Mouse (Mus musculus) cortical plate, adult 2 months (tissue): ENCODE measurements at regions not wholly inside any gene's neighbourhood (a gene's known extent, or its start where the extent isn't known, plus 50 kb on each side); places are given as distances from the start of the nearest gene placed in this dataset.
A peak's percentile ranks its signal among the peaks of the same experiment; 100 is the strongest.
"Not testable (repeated sequence)": the region's sequence is repeated elsewhere in the genome, so short reads cannot be mapped to it uniquely, and the experiment has no call there.

Experiments
- H3K27ac ChIP-seq: fragments of 200-500 bp; 2 replicates; pipeline ENCODE4 v1.5.1; 2012; ENCODE audit warnings: low read length, control low read depth, inconsistent platforms; ENCODE audit not compliant: insufficient read depth
- H3K4me1 ChIP-seq: fragments of 200-500 bp; 2 replicates; pipeline ENCODE4 v1.6.1; 2011; ENCODE audit warnings: low read length; ENCODE audit not compliant: control insufficient read depth, insufficient read depth
- H3K4me3 ChIP-seq: fragments of 200-500 bp; 2 replicates; pipeline ENCODE4 v1.5.1; 2011; ENCODE audit warnings: mild to moderate bottlenecking, low read length, control low read depth; ENCODE audit not compliant: insufficient read depth
- CTCF ChIP-seq: fragments of 200-500 bp; IDR thresholded peaks from 2 replicates; pipeline ENCODE4 v1.5.1; 2011; ENCODE audit warnings: mild to moderate bottlenecking, control low read depth, low read length; ENCODE audit not compliant: insufficient read depth; ENCODE audit errors: extremely low read depth
- POLR2A ChIP-seq: fragments of 200-500 bp; IDR thresholded peaks from 2 replicates; pipeline ENCODE4 v1.6.1; 2011; ENCODE audit warnings: mild to moderate bottlenecking, low read length, control low read depth; ENCODE audit not compliant: insufficient read depth; ENCODE audit errors: extremely low read depth

DNA sequence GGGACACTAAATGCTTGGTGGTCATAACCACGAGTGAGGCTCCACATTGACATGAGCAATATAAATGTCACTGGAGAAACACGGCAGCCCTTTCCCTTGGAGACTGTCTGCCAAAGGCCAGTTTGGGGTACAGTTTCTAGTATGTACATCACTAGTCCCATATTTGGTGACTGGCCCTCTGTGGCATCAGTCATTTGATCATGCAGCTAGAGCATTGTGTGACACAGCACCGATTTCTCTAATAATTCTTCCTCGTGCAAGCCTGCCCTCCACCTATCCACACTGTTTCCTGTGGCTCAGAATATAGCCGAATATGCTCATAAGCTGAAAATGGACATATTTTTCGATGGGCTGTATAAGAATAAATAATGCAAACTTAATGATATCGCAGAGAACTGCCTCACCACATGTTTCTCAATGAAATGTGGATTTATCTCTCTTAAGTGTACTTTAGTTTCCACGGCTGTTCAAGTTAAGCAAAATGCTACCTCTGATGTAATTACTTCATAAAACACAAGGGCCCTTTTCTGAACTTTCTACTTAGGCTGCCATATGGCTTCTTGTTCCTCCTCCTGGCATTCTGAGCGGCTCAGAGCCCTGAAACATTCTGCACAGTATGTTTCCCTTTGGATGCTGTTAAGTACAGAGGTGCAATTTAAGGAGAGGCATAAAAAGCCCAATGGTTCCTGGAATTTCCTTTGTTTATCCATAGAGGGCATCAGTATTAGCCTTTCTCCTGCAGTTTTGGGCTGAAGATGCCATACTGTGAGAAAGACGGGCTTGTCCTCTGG, 97.7 kb upstream of the Pou6f2 start:
- H3K4me1 ChIP-seq, result no peaks in the 10 kb centered on the region
- H3K4me3 ChIP-seq, result no peak overlapping the region
- no peak for TF ChIP-seq POLR2A
- no peak for TF ChIP-seq CTCF
- peak overlapping the region; percentile 59 for H3K27ac ChIP-seq

DNA sequence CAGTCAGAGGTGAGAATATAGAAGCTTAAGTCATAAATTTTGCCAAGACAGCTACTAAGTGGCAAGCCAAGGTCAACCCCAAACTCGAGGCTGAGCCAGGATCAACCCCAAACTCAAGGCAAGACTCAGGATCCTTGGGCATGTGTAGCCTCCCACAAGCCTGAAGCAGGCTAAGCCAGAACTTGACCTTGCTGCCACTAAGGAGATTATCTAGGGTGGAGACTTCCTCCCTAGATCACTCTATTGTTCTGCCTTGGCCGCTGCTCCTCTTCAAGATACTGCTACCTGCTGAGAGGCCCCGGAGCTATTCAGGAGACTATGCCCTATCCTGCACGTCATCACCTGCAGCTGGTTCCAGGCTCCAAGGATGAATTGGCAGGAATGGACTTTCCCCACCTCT, 88.3 kb upstream of the Pou6f2 start:
- not testable (repeated sequence) for H3K4me3 ChIP-seq, H3K27ac ChIP-seq, H3K4me1 ChIP-seq

DNA sequence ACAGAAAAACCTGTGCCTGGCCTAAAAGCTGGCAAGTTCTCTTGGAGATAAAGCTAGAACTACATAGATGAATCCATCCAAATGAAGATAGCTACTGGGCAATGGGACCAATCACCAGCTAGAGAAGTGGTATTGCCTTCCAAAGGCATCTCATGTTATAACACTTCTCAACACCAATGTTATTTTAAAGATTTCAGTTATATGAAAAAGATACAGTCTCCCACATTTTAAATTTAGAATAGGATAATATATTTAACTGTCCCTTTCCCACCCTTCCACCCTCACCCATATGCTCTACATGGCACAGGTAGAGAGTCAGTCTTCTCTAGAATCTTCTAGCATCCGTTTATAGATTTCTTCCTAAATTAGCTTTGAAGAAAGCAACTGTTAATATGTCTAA, 87.6 kb upstream of the Pou6f2 start:
- H3K27ac ChIP-seq, result no peak overlapping the region
- TF ChIP-seq POLR2A (no peak), CTCF (no peak)
- no peaks in the 10 kb centered on the region for H3K4me1 ChIP-seq
- no peak overlapping the region for H3K4me3 ChIP-seq

DNA sequence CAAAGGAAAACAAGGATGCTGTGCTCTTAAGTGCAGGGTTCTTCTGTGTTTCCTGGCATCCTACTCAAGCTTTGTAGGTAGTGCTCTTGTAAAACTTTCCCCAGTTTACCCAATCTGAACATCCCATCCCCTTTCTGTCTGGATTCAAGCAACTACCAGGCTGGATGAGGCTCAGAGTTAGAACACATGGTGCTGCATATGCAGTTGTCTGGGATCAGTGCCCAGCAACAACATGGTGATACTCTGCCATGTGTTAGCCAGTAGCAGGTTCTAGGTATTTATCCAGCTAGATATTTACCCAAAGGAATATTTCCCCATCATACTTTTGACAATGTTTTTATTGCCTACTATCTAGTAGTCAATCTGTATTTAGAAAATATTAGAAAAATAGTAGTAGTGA, 78.8 kb upstream of the Pou6f2 start:
- Histone ChIP-seq H3K27ac (no peak overlapping the region), H3K4me3 (no peak overlapping the region), H3K4me1 (no peaks in the 10 kb centered on the region)
- TF ChIP-seq POLR2A (no peak), CTCF (no peak)

DNA sequence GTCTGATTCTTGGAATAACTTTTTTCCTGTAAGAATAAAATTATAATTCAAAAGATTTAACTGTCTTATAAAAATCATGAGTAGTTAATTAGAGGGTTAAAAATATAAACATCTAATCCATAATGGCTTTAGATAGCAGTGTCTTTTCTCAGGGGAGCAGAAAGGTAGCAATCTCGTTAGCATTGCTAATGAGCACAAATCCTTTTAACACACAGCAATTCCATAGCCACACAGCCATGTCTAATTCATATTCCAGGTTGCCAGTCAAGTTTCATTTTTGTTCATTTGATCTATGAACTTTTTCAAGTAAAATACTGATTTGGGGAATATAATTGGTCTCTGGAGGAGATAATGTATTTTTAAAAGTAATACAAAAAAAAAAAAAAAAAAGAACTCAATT, 74.0 kb upstream of the Pou6f2 start:
- TF ChIP-seq POLR2A, result no peak
- TF ChIP-seq CTCF, result no peak
- H3K27ac ChIP-seq, result no peak overlapping the region
- H3K4me1 ChIP-seq, result no peaks in the 10 kb centered on the region
- no peak overlapping the region for H3K4me3 ChIP-seq

DNA sequence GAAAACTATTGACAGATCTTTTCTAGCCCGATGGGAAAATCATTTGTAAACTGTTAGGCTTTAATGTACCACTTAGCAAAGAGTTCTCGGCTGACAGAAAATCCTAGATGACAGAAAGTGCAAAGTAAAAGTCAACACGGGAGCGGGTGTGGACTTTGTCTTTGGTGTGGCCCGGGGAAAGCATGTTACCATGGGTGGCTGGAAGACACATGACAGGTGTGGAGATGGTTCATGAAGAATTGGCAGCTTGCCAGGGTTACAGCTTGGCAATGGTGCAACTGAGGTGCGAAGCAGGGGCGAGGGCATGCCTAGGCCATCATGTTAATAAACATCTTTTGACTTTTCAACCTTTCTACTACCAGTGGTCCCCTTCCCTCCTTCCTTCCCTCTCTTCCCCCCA, 68.4 kb upstream of the Pou6f2 start:
- TF ChIP-seq POLR2A (no peak), CTCF (no peak)
- Histone ChIP-seq H3K4me3 (no peak overlapping the region), H3K4me1 (no peaks in the 10 kb centered on the region), H3K27ac (no peak overlapping the region)

DNA sequence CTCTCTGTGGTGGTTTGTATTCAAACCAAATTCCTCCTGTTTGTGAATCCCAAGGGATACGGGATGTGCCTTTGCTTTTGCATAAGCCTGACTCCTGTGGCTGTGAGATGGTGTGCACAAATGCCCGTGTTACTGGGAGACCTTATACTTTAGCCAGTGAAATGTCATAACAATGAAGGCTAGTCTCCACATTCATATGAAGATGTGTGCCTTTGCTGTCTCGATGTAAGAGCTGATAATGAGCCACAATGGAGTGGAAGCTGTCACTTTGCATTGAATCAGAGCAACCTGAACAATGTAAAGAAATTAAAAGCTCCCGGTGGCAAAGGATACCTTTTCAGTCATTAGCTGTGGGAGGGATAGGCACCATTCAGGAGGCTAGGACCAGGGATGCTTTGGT, 64.7 kb upstream of the Pou6f2 start:
- Histone ChIP-seq H3K27ac (no peak overlapping the region), H3K4me3 (no peak overlapping the region), H3K4me1 (no peaks in the 10 kb centered on the region)
- no peak for TF ChIP-seq CTCF

DNA sequence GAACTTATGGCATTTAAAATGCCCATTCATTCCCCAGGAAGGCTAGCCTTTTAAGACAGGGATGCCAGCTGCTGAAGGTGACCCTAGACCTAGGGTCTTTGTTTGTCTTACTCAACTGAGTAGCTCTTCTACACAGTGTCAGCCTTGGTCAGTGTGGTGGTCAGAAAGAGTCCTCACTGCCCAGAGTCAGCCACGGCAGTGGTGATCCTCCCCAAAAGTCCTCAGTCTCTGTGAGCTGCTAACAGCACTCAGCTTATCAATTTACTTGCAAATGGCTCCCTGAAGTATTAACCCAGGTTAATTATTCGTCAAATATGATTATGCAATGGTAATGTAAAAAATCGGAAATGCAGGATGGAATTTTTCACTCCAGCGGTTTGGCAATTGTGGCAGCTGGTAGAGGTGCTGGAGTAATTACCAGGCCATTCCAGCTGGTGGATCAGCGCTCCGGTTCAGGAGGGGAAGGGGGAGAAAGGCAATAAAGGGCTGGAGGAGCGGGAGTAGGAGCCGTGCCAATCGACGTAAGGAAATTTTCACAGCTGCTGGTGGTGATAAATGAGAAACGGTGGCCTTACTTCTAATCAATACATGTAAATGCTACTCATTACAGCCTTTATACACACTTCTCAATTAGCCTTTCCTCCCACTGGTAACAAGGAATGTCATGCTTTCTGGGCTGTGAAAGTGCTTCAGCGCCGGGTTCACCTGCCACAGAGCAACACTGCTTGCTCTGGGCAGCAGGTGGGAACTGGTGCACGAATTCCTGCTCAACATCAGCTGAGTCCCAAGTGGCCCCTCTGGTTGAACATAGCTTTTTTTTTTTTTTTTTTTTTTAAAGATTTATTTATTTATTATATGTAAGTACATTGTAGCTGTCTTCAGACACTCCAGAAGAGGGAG, 60.1 kb upstream of the Pou6f2 start:
- Histone ChIP-seq H3K4me3 (no peak overlapping the region), H3K4me1 (peaks cover 2% of the 10 kb centered on the region; the same call in 1 of the 2 replicates), H3K27ac (no peak overlapping the region)
- TF ChIP-seq POLR2A (no peak), CTCF (no peak)
